8 mouse cellular contexts compared by ENCODE assay signal in genomic region chr1:151345863-151346195, GRCm38 (mm10). TPM values are rescaled to one million over a fixed set of nuclear protein-coding genes. Genes with fewer than 3 reads are reported as not detected.
DNase-seq lines count a peak whose midpoint lies in the region; ATAC-seq and TF ChIP-seq lines count a peak whose summit lies in the region.

No protein-coding gene starts in this region.

- H3K9ac ChIP-seq in liver, adult 2 months (ENCODE audit: low read depth, low read length), result no peak overlapping the region; the same call in 1 of the 2 replicates
- peak overlapping the region; percentile 96 for H3K9ac ChIP-seq in hindbrain, embryonic 15.5 days
- H3K9ac ChIP-seq in midbrain, postnatal 0 days (replicated peaks; ENCODE audit: low read length, poor library complexity, severe bottlenecking), result 0 out of 2 replicates have a peak overlapping the region, but pooled peaks have one; percentile 93

- no peak for ATAC-seq in hindbrain, embryonic 15.5 days (ENCODE audit: low FRiP score, low read depth)
- no peak for ATAC-seq in midbrain, postnatal 0 days (ENCODE audit: low FRiP score)

- no peak overlapping the region for H3K27ac ChIP-seq in liver, adult 2 months (replicated peaks; ENCODE audit: insufficient read depth, low read depth, low read length)
- no peak overlapping the region for H3K27ac ChIP-seq in hindbrain, embryonic 15.5 days (replicated peaks)
- H3K27ac ChIP-seq in midbrain, postnatal 0 days (ENCODE audit: low read depth, low read length), result no peak overlapping the region

- no peaks in the 10 kb centered on the region for H3K9me3 ChIP-seq in hindbrain, embryonic 15.5 days
- no peaks in the 10 kb centered on the region for H3K9me3 ChIP-seq in midbrain, postnatal 0 days (ENCODE audit: low read length)

- H3K4me2 ChIP-seq in hindbrain, embryonic 15.5 days, result peak overlapping the region; percentile 53
- peak overlapping the region; percentile 65 for H3K4me2 ChIP-seq in midbrain, postnatal 0 days (ENCODE audit: low read depth, low read length, poor library complexity, severe bottlenecking)

- no peak for TF ChIP-seq CTCF in liver, adult 2 months (IDR thresholded peaks at IDR 0.05; ENCODE audit: low read depth, low read length)
- no peak for TF ChIP-seq CTCF in midbrain, postnatal 0 days (IDR thresholded peaks at IDR 0.05)

- TF ChIP-seq POLR2A in liver, adult 2 months (IDR thresholded peaks at IDR 0.05; ENCODE audit: extremely low read depth, insufficient read depth, low read length), result no peak

- intact Hi-C loops in left cerebral cortex, postnatal 10 days (cut with DNase I), result loop anchor here (2.0 kb wide), 1 partner anchor 265 kb away; no protein-coding TSS in a partner anchor

- H3K4me1 ChIP-seq in liver, adult 2 months (ENCODE audit: control insufficient read depth, insufficient read depth, low read length), result peaks cover 19% of the 10 kb centered on the region
- peaks cover 41% of the 10 kb centered on the region for H3K4me1 ChIP-seq in hindbrain, embryonic 15.5 days (replicated peaks)
- H3K4me1 ChIP-seq in midbrain, postnatal 0 days (ENCODE audit: insufficient read depth, low read length), result peaks cover 5% of the 10 kb centered on the region; the same call in 1 of the 2 replicates

- peaks cover 29% of the 10 kb centered on the region; the same call in 1 of the 2 replicates for H3K79me2 ChIP-seq in liver, adult 2 months (ENCODE audit: control insufficient read depth, insufficient read depth, low read length)

- H3K36me3 ChIP-seq in liver, adult 2 months (ENCODE audit: control insufficient read depth, insufficient read depth, low read length), result peaks cover 13% of the 10 kb centered on the region
- 0 out of 2 replicates have a peak, but pooled peaks cover 6% of the 10 kb centered on the region for H3K36me3 ChIP-seq in hindbrain, embryonic 15.5 days
- no peaks in the 10 kb centered on the region; the same call in 1 of the 2 replicates for H3K36me3 ChIP-seq in midbrain, postnatal 0 days (ENCODE audit: insufficient read depth, low read length)

- H3K4me3 ChIP-seq in liver, adult 2 months (ENCODE audit: insufficient read depth, low read depth, low read length), result peak overlapping the region; percentile 95
- peak overlapping the region; percentile 91 for H3K4me3 ChIP-seq in hindbrain, embryonic 15.5 days
- H3K4me3 ChIP-seq in midbrain, postnatal 0 days (ENCODE audit: low read depth, low read length), result peak overlapping the region; percentile 89

- no peak for DNase-seq in liver, adult 2 months (ENCODE audit: extremely low read depth, low read depth, low spot score)
- no peak for DNase-seq in liver
- DNase-seq in c-Kit-positive CD71-positive TER-119-negative erythroid progenitor cells, embryonic 14.5 days (ENCODE audit: low read depth), result peak; percentile 29
- no peak for DNase-seq in midbrain, postnatal 0 days (ENCODE audit: low spot score)
- DNase-seq in ovary, postnatal 36 days (ENCODE audit: low spot score), result no peak
- DNase-seq in left cerebral cortex, postnatal 10 days (ENCODE audit: extremely low spot score in 1 of 2, low spot score in 2 of 2), result no peak
- no peak for DNase-seq in spleen, postnatal 36 days (ENCODE audit: low spot score in 2 of 2)

- H3K27me3 ChIP-seq in liver, adult 2 months (ENCODE audit: control insufficient read depth, insufficient read depth, low read length), result no peaks in the 10 kb centered on the region
- H3K27me3 ChIP-seq in hindbrain, embryonic 15.5 days, result no peaks in the 10 kb centered on the region
- H3K27me3 ChIP-seq in midbrain, postnatal 0 days (ENCODE audit: insufficient read depth, low read length), result no peaks in the 10 kb centered on the region

RNA-seq across cellular contexts. Expression of gene Ivns1abp, which starts 1.6 kb away (rescaled TPM):
- total RNA-seq in liver, adult 2 months (2014; rRNA removed), result 105 and 111 TPM in 2 replicates
- 11.4 and 16.7 TPM in 2 replicates for polyA plus RNA-seq in liver, adult 2 months (2012; rRNA removed)
- polyA plus RNA-seq in hindbrain, embryonic 15.5 days (2015; fragmentation: Nextera tagmentation; extraction: Ambion mirVana), result 223 and 225 TPM in 2 replicates
- total RNA-seq in midbrain, postnatal 0 days (2014; rRNA removed), result 164 and 176 TPM in 2 replicates
- 167 and 169 TPM in 2 replicates for polyA plus RNA-seq in midbrain, postnatal 0 days (2015; fragmentation: Nextera tagmentation; extraction: Ambion mirVana)
- 100 to 1,000 TPM; 152 to 153 TPM for total RNA-seq in left cerebral cortex, postnatal 10 days (2021)
